Mouse (Mus musculus): ENCODE results near the gene Eif4e3. TPM values are rescaled to one million over a fixed set of nuclear protein-coding genes. Genes with fewer than 3 reads are reported as not detected.

Gene Eif4e3
- polyA plus RNA-seq, 1 experiment, result 8.4 TPM

DNA sequence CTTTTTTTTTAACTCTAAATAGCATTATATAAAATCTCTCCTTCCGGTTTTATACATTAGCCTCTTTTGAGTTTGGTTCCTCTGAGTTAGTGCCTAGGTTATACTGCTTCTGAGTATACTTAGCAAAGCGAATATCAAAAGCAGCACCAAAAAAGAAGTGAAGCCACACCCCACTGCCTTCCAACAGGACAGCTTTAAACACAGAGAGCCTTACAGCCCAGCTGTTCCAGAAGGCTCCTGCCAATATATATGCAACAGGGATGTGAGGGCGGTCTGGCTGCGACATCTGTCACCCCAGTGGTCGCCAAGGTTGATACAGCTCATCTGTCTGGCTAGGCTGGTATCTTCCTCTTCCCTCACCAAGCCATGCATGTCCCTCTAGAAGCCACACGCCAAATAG, 90.9 kb downstream of the Eif4e3 start:
- H3K4me1 ChIP-seq (ENCODE audit: control insufficient read depth, insufficient read depth, low read length), result no peaks in the 10 kb centered on the region

More for the DNA sequence above, 90.9 kb downstream of the Eif4e3 start:
- Histone ChIP-seq H3K36me3 (ENCODE audit: control insufficient read depth, insufficient read depth, low read length) (no peaks in the 10 kb centered on the region), H3K27me3 (replicated peaks; ENCODE audit: control insufficient read depth, insufficient read depth, low read length) (no peaks in the 10 kb centered on the region), H3K27ac (ENCODE audit: insufficient read depth, low read depth, low read length) (no peak overlapping the region), H3K4me3 (ENCODE audit: insufficient read depth, low read depth, low read length) (no peak overlapping the region)
- WGBS, result 76% methylated on average over 6 of the region's 6 CpGs
- no peak for DNase-seq
- no peak for TF ChIP-seq CTCF (conservative IDR thresholded peaks at IDR 0.05; ENCODE audit: insufficient read depth, insufficient read length, low read depth, low read length)
- TF ChIP-seq POLR2A (IDR thresholded peaks at IDR 0.05; ENCODE audit: low read depth, low read length), result no peak

Other genes with a start within 250 kb of the Eif4e3 start
- 28.2 and 32.8 TPM in 2 replicates for gene Foxp1, start 144.1 kb downstream of the Eif4e3 start, polyA plus RNA-seq (2012; rRNA removed)
- 0.31 and 0.50 TPM in 2 replicates for gene Gm20696, start within 50 bp of the Eif4e3 start, polyA plus RNA-seq (2012; rRNA removed)
- gene Gpr27, start 25.9 kb upstream of the Eif4e3 start, polyA plus RNA-seq (2012; rRNA removed), result 0.99 and 1.2 TPM in 2 replicates
- 0.14 and 0.19 TPM in 2 replicates for gene Prok2, start 59.6 kb upstream of the Eif4e3 start, polyA plus RNA-seq (2012; rRNA removed)

All from kidney, adult 2 months (tissue).